Mouse (Mus musculus) kidney, adult 11 months (tissue): Measurements from ENCODE around the gene Dact3.

Experiments
- DNase-seq: peaks from one replicate; pipeline ENCODE4 v3.0.0; 2022

Gene Dact3

DNA sequence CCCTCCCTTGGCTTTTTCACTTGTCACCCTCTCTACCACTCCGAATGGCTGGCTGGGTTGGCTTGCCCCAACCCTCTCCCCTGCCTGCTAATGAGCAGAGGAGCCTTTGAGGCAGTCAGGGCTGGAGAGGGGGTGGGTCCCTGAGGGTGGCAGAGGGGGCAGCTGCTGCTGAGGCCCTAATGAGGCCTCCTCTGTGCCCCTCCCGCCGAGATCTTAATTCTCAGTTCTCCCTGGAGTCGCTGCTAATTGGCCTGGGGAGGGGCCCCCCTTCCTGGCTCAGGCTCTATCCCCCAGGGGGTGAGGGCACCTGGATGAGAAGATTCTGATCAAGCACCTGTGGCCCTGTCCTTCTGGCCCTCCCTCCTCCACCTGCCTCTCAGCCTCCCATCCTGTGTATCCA is 19.2 kb downstream of the Dact3 start:
- no peak for DNase-seq

DNA sequence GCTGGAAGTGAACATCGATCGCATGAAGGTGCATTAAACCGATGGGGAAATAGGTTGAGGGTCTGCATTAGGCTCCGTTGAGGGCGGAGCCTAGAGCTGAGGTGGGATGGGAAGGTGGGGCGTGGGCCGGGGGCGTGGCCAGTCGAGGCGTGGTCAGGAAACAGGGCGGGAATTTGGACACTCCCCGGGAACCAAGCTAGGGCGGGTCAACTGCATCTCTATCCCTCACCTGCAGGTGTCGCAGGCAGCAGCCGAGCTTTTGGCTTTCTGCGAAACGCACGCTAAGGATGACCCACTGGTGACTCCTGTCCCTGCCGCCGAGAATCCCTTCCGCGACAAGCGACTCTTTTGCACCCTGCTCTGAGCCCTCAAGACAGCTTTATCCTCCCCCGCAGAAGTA is 19.9 kb downstream of the Dact3 start:
- peak; percentile 59 for DNase-seq

DNA sequence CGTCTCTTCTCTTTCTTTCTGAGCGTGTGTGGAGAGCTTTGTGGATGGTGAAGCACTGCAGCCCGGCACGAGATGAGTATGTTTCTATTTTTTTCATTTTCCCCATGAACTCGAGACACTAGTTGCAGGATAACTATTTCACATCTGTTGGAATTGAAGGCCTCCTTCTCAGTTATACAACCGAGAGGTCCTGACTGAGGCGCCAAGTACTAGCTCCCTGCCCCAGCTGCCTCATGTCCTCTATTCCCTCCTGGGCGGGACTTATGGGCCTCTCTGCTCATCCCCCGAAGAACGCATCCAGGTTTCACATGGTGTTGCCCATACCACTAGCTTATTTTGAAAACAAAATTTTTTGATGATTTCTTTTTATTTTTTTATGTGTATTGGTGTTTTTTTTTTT is 20.4 kb downstream of the Dact3 start:
- no peak for DNase-seq

DNA sequence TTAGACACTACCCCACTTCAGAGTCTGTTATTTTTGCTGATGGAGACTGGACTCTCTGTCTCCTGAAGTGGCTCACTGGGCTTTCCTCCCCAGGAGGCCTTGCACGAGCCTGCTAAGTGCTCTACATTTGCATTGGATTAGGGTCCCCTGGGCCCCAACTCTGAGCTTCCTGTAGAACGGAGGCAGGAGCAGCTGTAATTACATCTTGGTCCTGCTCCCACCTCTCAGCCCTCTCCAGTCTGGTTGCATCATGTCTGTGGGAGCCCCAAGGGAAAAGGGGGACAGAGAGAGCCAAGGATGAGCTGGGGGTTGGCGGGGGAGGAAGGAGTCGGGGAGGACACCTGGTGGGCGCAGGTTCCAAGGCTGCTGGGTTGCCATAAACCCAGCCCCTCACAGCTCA is 25.4 kb downstream of the Dact3 start:
- no peak for DNase-seq

DNA sequence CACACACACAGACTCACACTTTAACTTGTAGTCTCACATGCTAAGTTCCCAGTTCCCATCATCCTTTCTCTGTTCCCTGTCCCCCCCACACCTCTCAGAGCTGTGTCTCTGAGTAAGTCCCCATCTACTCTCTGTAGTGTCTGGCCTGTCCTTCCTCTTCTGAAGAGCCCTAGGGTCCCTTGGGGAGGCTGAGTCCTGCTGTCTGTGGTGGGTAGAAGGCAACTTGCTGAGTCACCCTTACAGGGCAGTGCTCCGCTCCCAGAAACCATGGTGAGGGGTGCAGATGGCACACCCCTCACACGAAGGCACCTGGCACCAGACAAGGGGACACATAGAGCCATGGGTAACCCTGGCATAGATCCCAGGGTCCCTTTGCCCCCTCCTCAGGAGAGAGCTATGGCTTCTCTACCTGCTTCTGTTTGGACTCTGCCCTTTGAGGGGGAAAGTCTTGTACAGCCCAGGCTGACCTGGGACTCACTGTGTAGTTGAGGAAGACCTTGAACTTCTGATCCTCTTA is 28.4 kb downstream of the Dact3 start:
- no peak for DNase-seq

DNA sequence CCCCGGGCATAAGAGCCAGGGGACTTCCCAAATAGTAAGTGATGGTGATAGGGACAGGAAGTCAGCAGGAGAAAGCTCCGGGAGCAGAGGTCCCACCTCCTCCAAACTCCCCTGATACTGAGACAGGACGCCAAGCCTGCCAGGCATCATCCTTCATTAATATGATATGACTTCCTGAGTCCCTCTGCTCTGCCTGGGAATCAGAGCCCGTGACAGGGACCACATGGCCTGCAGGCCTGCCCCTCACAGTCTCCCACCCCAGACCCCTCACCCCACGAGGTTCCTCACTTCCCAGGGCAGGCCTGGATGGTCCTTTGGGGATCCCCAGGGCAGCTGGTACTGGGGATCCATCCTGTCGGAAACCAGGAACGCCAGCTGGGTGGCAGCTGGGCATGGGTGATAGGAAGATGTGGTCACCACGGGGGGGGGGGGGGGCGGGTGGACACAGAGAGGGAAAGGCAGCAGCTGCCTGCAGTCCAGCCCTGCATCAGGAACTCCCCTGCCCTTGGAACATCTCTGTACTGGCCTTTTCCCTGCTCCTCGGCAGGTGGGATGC is 29.1 kb downstream of the Dact3 start:
- DNase-seq = no peak

DNA sequence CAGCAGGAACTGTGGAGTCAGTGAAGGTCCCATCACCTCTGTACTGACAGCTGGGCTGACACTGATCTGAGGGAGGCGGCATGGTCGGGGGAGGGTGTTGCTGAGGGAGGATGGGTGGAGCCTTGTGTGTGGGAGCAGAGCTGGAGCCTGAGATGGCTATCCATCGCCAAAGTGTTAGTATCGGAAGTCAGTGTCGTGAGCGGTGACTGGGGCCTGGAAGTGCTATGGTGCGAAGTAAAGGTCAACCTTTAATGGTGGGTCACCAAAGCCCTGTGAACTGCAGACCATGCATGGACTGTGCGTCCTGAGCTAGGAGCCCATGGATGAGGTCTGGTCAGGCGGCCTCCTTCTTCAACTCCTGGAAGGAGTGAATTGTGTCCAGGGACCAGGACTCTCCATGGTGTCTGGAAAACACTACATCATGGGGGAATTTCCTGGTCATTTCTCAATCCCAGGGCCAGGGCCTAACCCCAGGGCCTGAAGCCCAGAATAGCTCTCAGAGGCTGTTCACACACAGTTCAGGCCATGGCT is 30.4 kb downstream of the Dact3 start:
- DNase-seq = no peak

DNA sequence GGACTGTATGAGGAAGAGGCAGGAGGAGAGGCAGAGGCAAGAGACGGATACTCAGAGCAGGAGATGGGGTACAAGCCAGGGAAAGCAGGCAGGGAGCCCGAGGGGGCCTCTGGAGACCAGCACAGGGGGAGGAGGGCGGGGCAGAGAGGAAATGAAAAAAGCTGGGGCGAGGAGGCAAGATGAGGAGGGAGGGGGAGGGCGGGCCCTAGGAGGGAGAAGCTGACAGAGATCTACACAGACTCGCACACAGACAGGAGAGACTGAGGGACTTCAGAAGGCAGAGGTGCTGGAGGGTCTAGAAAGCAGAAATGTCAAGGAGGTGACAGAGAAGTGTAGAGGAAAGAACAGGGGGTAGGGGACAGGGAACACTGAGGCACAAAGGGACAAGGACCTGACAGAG is 31.2 kb downstream of the Dact3 start, which contains the start of gene Ptgir:
TSS of gene Ptgir (plus strand) at position 210 of the 400 bp plus-strand sequence.
- DNase-seq = no peak

DNA sequence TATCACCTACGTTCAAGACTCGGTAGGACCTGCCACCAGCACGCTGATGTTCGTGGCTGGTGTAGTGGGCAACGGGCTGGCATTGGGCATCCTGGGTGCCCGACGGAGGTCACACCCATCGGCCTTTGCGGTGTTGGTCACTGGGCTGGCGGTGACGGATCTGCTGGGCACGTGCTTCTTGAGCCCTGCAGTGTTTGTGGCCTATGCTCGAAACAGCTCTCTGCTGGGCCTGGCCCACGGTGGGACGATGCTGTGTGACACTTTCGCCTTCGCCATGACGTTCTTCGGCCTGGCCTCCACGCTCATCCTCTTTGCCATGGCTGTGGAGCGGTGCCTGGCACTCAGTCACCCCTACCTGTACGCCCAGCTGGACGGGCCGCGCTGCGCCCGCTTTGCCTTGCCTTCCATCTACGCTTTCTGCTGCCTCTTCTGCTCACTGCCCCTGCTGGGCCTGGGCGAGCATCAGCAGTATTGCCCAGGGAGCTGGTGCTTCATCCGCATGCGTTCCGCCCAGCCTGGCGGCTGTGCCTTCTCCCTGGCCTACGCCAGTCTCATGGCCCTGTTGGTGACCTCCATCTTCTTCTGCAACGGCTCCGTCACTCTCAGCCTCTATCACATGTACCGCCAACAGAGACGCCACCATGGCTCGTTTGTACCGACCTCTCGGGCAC is 31.9 kb downstream of the Dact3 start:
- no peak for DNase-seq

DNA sequence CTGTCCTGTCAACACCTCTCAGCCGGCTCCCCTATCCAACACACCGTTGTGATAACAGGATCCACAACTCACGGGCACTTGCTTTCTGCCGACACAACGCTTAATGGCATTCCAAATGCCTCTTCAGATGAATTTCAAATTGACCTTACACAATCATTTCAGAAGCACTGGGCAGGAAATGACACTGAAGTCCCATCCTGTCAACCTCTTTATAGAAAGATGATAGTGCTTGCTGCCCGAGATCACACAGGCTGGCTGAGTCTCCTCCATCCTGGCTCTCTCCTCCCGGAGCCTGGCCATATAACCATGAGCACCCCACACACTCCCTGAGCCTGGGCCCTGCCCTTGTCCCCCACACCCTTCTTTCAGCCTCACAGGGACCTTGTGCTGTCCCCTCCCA is 32.7 kb downstream of the Dact3 start:
- no peak for DNase-seq

DNA sequence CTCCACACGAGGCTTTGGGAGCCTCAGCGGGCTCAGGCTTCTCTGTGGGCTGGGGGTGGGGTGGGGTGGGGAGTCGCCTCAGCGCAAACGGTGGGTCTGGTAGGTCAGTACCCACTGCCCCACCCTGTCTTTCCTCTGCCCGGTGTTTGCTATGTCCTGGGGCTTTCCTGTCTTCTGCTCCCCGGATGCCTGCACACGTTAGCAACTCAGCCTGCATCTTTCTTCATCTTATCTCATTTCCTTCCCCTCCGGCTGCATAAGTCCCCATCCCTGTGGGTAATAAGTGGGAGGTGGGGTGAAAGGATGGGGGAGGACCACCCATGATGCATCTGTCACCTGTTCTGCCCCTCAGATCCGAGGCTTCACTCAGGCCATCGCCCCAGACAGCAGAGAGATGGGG is 33.2 kb downstream of the Dact3 start:
- DNase-seq = no peak

DNA sequence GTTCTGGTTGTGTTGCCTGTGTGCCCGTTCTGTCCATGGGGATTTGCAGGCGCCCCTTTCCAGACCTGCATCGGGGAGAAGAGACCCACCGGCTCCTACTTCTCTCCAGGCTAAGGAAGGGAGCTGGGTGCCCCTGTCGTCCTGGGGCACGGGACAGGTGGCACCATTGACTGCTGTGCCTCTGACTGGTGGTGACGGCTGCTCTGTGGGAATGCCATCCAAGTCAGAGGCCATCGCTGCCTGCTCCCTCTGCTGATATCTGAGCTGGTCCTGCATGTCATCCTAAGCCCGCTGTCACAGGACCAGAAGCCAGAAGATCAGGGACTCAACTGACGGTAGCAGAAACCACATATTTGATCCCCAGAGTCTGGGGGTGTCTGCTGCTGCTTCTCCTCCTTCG is 33.7 kb downstream of the Dact3 start:
- DNase-seq = no peak

DNA sequence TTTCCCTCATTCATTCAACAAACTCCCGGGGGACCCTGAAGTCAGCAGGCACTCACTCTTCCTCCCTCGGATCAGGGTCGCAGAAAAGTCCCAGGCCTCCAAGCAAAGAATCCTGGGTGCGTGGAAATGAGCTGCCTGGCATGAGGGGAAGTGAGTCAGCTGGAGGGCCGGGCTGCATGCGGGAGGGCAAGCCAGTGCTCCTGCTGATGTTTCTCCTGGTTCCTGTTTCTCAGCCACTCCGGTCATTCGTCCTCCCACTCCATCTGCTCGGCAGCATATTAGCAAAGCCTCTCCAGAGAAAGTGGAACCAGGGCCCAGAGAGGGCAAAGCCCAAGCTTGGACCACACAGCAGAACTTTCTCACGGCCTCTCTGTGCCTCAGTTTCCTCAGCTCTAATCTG is 34.8 kb downstream of the Dact3 start:
- no peak for DNase-seq

DNA sequence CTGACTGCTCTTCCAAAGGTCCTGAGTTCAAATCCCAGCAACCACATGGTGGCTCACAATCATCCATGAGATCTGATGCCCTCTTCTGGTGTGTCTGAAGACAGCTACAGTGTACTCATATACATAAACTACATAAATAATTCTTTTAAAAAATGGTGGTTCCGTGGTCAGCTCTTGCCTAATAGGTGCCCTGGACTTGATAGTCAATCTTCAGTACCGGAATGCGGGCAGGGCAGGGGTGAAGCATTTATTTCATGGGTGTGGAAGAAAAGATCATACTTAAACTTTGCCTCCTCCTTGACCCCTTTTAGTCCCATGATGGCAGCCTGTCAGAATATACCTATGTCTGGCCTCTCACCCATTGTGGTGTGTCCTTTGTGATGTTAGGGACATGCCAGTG is 36.8 kb downstream of the Dact3 start:
- no peak for DNase-seq

DNA sequence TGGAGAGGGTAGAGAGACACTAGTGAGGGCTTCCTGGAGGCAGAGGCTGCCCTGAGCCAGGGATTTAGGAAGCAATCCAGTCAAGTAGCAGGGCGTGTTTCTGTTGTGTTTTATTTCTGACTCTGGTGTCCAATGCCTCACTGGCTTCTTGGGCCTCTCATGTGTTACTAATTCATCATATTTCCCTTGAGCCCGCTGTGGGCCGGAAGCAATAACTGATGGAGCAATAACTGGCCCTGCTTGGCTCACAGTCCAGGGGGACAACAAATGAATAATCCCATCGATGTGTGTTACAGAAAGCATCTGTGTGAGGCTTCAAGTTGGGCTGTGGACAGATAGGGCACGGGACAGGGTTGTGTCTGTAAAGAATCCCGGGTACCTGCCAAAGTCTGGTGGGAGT is 37.2 kb downstream of the Dact3 start:
- no peak for DNase-seq

DNA sequence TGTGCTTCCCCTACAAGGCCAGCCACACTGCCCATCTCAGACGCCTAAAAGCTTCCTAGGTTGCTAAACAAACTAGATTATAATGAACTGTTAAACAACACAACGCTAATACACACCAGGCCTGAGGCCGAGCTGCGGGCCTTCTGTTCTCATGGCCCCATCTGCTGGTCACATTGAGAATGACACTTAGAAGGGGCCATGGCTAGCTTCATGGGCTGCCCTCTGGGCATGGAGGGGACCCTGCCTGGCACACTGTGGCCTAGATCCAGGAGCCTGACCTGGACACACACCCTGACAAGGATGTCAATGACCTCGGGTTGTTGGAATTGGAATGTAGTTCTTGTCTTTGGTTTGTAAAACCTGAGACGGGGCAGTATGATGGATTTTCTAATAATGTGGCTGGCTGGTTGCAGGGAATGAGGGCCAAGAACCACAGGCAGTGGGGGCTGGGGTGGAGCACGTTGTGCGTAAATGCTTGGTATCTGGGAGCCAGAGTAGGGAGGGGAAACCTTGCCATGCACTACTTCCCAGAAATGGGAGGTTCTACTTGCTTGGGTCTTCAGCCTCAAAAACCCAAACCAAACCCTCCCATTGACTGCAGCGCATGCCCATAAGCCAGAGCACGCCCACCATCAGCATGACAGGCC is 38.8 kb downstream of the Dact3 start:
- peak; percentile 65 for DNase-seq

DNA sequence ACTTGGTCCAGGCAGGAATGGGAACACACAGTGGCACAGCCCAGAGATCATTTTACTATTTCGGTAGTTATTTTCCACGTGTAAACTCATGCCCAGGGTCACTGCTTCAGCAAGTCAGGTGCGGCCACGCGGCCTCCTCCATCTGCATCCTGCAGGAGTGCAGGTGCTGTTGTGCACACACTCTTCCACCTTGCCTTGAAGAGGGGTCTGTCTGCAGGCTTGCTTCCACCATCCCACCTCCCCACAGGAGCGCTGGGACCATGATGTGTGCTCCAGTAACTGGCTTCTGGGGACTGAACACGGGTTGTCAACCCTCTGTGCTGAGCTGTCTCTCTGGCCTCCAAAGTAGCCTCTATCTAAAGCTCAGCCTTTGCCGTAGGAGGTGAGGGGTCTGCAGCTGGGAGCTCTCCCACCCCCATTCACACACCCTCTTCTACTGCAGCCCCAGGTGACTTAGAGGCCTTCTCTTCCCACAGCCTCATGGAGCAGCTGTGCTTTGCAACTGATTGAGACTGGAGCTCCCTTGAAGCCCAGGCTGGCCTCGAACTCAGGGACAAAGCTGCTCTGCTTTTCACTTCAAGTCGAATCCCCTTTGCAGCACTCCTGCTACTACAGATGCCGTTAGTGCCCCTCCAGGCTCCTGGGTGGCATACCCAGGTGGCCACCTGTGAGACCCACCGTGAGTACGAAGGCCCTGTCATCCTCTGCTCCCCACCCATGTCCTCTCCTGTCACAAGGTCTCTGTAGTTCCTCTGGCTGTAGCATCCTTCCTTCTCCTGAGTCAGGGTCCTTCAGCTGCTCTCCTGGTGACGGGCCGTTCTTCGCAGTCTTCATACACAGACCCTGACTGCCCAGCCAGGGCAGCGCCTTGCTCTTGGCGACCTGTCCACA is 39.6 kb downstream of the Dact3 start:
- DNase-seq = no peak

DNA sequence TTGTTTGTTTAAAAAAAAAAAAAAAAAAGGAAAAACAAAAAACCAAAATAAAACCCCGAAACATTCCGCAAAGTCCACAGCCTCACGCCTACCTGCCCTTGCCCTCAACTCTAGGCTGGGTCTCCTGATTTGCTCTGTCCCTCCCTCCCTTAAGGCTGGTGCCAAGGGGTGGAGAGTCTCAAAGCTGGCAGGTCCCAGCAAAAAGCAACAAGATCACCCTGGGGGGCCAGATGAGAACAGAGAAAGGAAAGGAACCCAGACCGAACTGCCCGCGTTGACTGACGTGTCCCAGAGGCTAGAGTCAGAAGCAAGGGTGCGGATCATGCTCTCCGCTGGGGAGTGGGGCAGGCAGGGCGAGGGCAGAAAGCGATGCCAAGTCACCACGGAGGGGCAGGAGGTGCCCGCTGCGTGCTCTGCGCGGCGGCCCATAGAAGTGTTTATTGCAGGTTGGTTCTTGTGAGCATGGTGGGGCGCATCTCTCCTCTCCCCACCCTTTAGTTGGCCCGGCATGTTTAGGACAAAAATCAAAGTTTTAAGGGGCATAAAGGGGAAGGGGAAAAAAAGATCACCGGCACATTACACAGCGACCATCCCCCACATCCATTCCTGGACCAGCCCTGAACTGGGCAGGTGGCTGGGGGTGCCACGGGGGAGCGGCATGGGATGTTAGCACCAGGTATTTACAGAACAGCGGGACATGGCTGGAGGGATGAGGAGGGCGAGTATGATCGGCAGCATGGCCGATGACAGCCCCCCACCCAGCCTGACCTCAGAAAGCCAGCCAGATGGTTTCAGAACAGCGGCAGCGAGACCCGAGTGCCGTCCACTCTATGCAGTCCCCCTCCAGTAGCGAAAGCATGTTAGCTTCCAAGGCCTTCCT is 40.6 kb downstream of the Dact3 start:
- no peak for DNase-seq

DNA sequence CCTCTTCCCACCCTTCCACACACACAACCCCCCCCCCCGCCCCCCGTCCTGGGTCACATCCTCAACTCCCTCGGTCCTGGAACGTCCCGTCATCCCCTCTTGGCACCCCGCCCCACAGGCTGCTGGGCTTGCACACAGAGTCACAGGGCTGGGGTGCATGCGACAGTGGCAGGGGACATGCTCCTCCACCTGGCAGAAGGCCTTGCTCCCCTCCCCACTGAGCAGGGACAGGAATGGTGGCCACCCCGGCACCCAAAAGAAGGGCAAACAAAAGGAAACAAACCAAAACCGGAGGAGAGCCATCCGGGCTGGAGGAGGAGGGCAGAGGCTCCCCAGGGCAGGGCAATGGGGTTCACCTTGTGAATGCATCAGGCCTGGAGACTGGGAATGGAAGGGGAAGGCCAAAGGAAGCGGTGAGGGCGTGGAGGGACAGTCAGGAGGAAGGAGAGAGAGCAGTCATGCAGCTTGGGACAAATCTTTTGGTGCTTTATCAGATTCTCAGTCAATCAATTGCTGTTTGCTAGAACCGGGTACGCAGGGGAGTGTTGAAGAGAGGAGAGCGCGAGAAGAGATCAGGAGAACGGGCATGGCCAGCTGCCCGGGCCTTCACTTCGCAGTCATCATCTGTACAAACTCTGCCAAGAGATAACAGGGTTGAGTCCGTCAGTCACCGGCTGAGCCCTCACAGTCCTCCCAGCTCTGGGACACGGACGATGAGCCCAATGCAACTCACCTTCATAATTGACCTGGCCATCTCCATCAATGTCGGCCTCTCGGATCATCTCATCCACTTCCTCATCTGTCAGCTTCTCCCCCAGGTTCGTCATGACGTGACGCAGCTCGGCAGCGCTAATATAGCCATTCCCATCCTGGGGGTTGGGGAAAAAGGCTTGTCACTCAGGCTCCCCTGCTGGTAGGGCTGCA is 41.5 kb downstream of the Dact3 start:
- no peak for DNase-seq

DNA sequence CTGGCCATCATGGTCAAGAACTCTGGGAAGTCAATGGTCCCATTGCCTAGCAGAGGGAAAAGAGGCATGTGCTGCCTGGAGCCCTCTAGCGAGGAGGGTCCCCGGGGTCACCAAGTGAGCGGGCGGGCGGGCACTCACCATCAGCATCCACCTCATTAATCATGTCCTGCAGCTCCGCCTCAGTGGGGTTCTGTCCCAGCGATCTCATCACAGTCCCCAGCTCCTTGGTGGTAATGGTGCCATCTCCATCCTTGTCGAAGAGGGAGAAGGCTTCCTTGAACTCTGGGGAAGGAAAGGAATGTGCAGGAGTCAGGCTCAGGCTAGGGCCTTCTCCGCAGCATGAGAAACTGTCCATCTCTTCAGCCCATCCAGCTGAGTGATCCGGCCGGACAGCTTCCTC is 42.3 kb downstream of the Dact3 start:
- DNase-seq = no peak

DNA sequence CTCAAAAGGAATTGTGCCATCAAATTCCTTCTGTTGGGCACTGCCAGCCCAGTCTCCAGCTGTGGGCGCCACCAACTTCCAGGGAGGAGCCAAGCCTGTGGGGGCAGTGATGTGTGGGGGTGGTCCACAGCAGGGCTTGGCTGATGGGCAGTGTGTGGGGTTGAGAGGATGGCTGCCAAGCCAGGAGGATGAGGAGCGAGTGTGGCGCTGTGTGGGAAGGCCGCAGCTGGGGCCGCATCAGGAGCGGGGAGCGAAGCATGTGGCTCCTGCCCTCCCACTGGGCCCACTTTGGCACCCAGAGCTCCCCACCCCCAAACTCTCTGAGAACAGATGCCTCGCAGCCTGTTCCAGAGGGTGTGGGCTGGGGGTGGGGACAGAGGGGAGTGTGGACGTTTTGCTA is 42.9 kb downstream of the Dact3 start:
- no peak for DNase-seq
